Mouse (Mus musculus) CH12.LX (cell line): ENCODE data around the gene Nol4l. TPM values are rescaled to one million over a fixed set of nuclear protein-coding genes. Genes with fewer than 3 reads are reported as not detected.

ENCODE experiments used
- DNase-seq: peaks from one replicate; pipeline ENCODE4 v3.0.0-alpha.2; 2013; ENCODE audit errors: extremely low read depth
- H3K27ac ChIP-seq: 2 replicates; pipeline ENCODE4 v1.5.1; 2012; ENCODE audit warnings: low read depth, mild to moderate bottlenecking, control low read depth, moderate library complexity; ENCODE audit not compliant: insufficient read depth
- H3K27me3 ChIP-seq: replicated peaks from 2 replicates; pipeline ENCODE3; 2012; ENCODE audit warnings: inconsistent platforms
- H3K36me3 ChIP-seq, 2 experiments: replicated peaks in 1 of 2; 2 replicates each; pipeline versions ENCODE3 to v1.6.1; 2012; ENCODE audit warnings: inconsistent platforms in 1 of 2, low read length in 1 of 2, mild to moderate bottlenecking in 1 of 2, mixed read lengths in 1 of 2, moderate library complexity in 1 of 2; ENCODE audit not compliant: control insufficient read depth in 1 of 2, insufficient read depth in 1 of 2
- H3K4me1 ChIP-seq, 2 experiments: 2 replicates each; pipeline ENCODE4 v1.6.1; 2012; ENCODE audit warnings: inconsistent platforms in 1 of 2, moderate library complexity in 1 of 2; ENCODE audit not compliant: insufficient read depth in 2 of 2, control insufficient read depth in 1 of 2
- H3K4me2 ChIP-seq: 2 replicates; pipeline ENCODE4 v1.6.1; 2012; ENCODE audit warnings: low read depth, mild to moderate bottlenecking, control low read depth; ENCODE audit not compliant: poor library complexity, insufficient read depth, severe bottlenecking
- H3K4me3 ChIP-seq, 3 experiments: fragments of 150-350 bp in 1 of 3; sonication (generic) in 1 of 3; replicated peaks in 1 of 3; 2 replicates each; pipeline versions ENCODE3 to v1.5.1; 2011 to 2012; ENCODE audit warnings: low read depth in 2 of 3, low read length in 2 of 3, mild to moderate bottlenecking in 2 of 3, moderate library complexity in 2 of 3, control low read depth in 1 of 3, improper control_type of control experiment in 1 of 3, inconsistent platforms in 1 of 3, mixed read lengths in 1 of 3; ENCODE audit not compliant: poor library complexity in 1 of 3
- H3K79me2 ChIP-seq: replicated peaks from 2 replicates; pipeline ENCODE4 v1.6.1; 2012; ENCODE audit warnings: mild to moderate bottlenecking, moderate library complexity; ENCODE audit not compliant: control insufficient read depth, poor library complexity, insufficient read depth, severe bottlenecking; ENCODE audit errors: extremely low read depth
- H3K9ac ChIP-seq: 2 replicates; pipeline ENCODE4 v1.6.1; 2012; ENCODE audit warnings: low read depth, mild to moderate bottlenecking, control low read depth, moderate library complexity; ENCODE audit not compliant: insufficient read depth
- H3K9me3 ChIP-seq: replicated peaks from 2 replicates; pipeline ENCODE3; 2012; ENCODE audit warnings: low read length, inconsistent platforms, mixed read lengths
- BHLHE40 ChIP-seq: IDR thresholded peaks from 2 replicates; pipeline ENCODE4 v1.6.1; 2011; ENCODE audit warnings: mild to moderate bottlenecking, low read depth, low read length, improper control_type of control experiment
- CHD2 ChIP-seq: IDR thresholded peaks from 2 replicates; pipeline ENCODE4 v1.6.1; 2011; ENCODE audit warnings: low read length, improper control_type of control experiment
- ELF1 ChIP-seq: IDR thresholded peaks from 2 replicates; pipeline ENCODE4 v1.6.1; 2014; ENCODE audit warnings: low read depth, mild to moderate bottlenecking, inconsistent platforms, low read length, improper control_type of control experiment
- EP300 ChIP-seq: IDR thresholded peaks from 2 replicates; pipeline ENCODE4 v1.6.1; 2011; ENCODE audit warnings: low read length, improper control_type of control experiment
- ETS1 ChIP-seq: conservative IDR thresholded peaks from 2 replicates; pipeline ENCODE4 v1.6.1; 2012; ENCODE audit warnings: low read depth, mild to moderate bottlenecking, inconsistent platforms, low read length, improper control_type of control experiment, moderate library complexity
- IRF4 ChIP-seq: IDR thresholded peaks from 2 replicates; pipeline ENCODE4 v1.6.1; 2014; ENCODE audit warnings: low read depth, mild to moderate bottlenecking, inconsistent platforms, low read length, improper control_type of control experiment
- JUN ChIP-seq: IDR thresholded peaks from 2 replicates; pipeline ENCODE4 v1.6.1; 2011; ENCODE audit warnings: low read depth, mild to moderate bottlenecking, low read length, improper control_type of control experiment, moderate library complexity; ENCODE audit not compliant: insufficient read depth
- JUND ChIP-seq: conservative IDR thresholded peaks from 2 replicates; pipeline ENCODE4 v1.6.1; 2011; ENCODE audit warnings: low read depth, low read length, improper control_type of control experiment
- MAFK ChIP-seq: IDR thresholded peaks from 2 replicates; pipeline ENCODE4 v1.6.1; 2011; ENCODE audit warnings: low read length, improper control_type of control experiment; ENCODE audit not compliant: insufficient replicate concordance
- MAX ChIP-seq: IDR thresholded peaks from 2 replicates; pipeline ENCODE4 v1.6.1; 2011; ENCODE audit warnings: low read length, improper control_type of control experiment
- MEF2A ChIP-seq: IDR thresholded peaks from 2 replicates; pipeline ENCODE4 v1.6.1; 2014; ENCODE audit warnings: low read depth, mild to moderate bottlenecking, inconsistent platforms, low read length, improper control_type of control experiment, borderline replicate concordance
- MXI1 ChIP-seq: IDR thresholded peaks from 2 replicates; pipeline ENCODE4 v1.6.1; 2011; ENCODE audit warnings: mild to moderate bottlenecking, low read depth, low read length, improper control_type of control experiment
- MYC ChIP-seq: IDR thresholded peaks from 2 replicates; pipeline ENCODE4 v1.6.1; 2011; ENCODE audit warnings: low read depth, mild to moderate bottlenecking, improper control_type of control experiment, low read length
- NELFE ChIP-seq: IDR thresholded peaks from 2 replicates; pipeline ENCODE4 v1.6.1; 2011; ENCODE audit warnings: low read depth, low read length, improper control_type of control experiment
- RCOR1 ChIP-seq: conservative IDR thresholded peaks from 2 replicates; pipeline ENCODE4 v1.6.1; 2012; ENCODE audit warnings: low read depth, mild to moderate bottlenecking, inconsistent platforms, low read length, improper control_type of control experiment
- SIN3A ChIP-seq: IDR thresholded peaks from 2 replicates; pipeline ENCODE4 v1.6.1; 2012; ENCODE audit warnings: low read length, improper control_type of control experiment, inconsistent platforms
- SMC3 ChIP-seq: IDR thresholded peaks from 2 replicates; pipeline ENCODE4 v1.6.1; 2011; ENCODE audit warnings: low read depth, low read length, improper control_type of control experiment
- TCF12 ChIP-seq: IDR thresholded peaks from 2 replicates; pipeline ENCODE4 v1.6.1; 2014; ENCODE audit warnings: low read depth, mild to moderate bottlenecking, inconsistent platforms, low read length, improper control_type of control experiment
- ZC3H11A ChIP-seq: IDR thresholded peaks from 2 replicates; pipeline ENCODE4 v1.6.1; 2012; ENCODE audit warnings: low read depth, mild to moderate bottlenecking, inconsistent platforms, low read length, improper control_type of control experiment
- ZNF384 ChIP-seq: IDR thresholded peaks from 2 replicates; pipeline ENCODE4 v1.6.1; 2012; ENCODE audit warnings: low read depth, low read length, improper control_type of control experiment, inconsistent platforms
- dilution Hi-C: fragments of 300-500 bp; cut with MboI; formaldehyde crosslinking; loops from 2 replicates; pipeline ENCODE4 v1.14.3; 2020; ENCODE audit warnings: low sequenced_read_pairs; ENCODE audit not compliant: extremely low pct_unique_long_range_greater_than_20kb, extremely low pct_ligation_motif_present
- in situ Hi-C: fragments of 300-500 bp; cut with MboI; formaldehyde crosslinking; loops from 3 replicates; pipeline ENCODE4 v1.14.3; 2019; ENCODE audit warnings: low sequenced_read_pairs, low pct_ligation_motif_present, low pct_unique_long_range_greater_than_20kb, mixed read lengths
- polyA plus RNA-seq: library from polyadenylated mRNA; unstranded; fragments of >175 nt; gene quantifications from 2 replicates; pipeline ENCODE4 v1.2.1, GENCODE M21; 2012; ENCODE audit warnings: low read depth; ENCODE audit not compliant: insufficient read length
- total RNA-seq, 2 experiments: library from RNA; depleted of rRNA; stranded (reverse); fragments of 300-350 nt in 1 of 2; fragments of >200 nt in 1 of 2; gene quantifications; 2 replicates each; pipeline ENCODE4 v1.2.3; 2012 to 2014

Gene Nol4l
- total and polyA plus RNA-seq, 3 experiments: 1.3 to 3.7 (median 3.5) TPM

DNA sequence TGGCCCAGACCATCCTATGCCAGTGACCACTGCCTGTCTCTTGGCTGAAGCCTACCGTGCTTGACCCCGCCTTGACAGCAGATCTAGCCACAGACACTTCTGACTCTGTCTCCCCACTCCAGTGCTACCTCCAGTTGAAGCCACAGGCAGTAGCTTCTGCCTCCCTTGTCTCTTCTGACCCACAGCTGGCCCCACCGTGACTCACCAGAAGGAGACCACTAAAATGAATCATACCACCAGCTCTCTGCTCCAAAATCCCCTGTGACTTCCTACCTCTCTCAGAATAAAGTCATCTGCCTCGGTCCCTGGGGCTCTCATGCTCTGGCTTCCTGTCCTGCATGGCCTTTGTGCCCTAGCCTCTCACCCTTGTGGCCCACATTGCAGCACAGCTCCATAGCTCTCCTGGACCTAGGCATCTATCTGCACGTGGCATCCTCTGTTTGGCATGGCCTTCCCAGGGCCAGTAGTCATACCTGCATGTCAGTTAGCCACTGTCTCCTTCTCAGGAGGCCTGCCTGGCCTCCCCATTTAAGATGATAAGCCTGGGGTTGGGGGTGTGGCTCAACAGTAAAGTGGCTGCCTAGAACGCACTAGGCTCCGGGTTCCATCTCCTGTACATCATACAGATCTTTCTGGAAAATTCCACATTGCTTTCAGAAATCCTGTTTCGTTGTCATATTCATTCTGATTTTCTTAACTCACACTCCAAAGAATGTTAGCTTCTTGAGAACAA is 13.3 kb upstream of the Nol4l start:
- Histone ChIP-seq H3K27me3 (no peaks in the 10 kb centered on the region), H3K36me3 (no peaks in the 10 kb centered on the region), H3K4me3 (no peak overlapping the region), H3K4me2 (0 out of 2 replicates have a peak overlapping the region, but pooled peaks have one; percentile 63), H3K9me3 (no peaks in the 10 kb centered on the region)
- in situ Hi-C loops (no loop called here), dilution Hi-C loops (no loop called here)
- peak; percentile 76 for DNase-seq
- TF ChIP-seq ZC3H11A (no peak), MXI1 (0 out of 2 replicates have a peak, but pooled peaks have one; percentile 33), BHLHE40 (peak; percentile 60), EP300 (peak; percentile 54), MAFK (no peak), ZNF384 (no peak), MYC (no peak), RCOR1 (0 out of 2 replicates have a peak, but pooled peaks have one; percentile 38), TCF12 (peak; percentile 65), JUN (no peak), JUND (no peak), ETS1 (peak; percentile 86), NELFE (peak; percentile 25; the same call in 1 of the 2 replicates), MEF2A (peak; percentile 65), ELF1 (peak; percentile 28; the same call in 1 of the 2 replicates), SMC3 (no peak), SIN3A (peak; percentile 28; the same call in 1 of the 2 replicates), IRF4 (peak; percentile 57; the same call in 1 of the 2 replicates), CHD2 (no peak; the same call in 1 of the 2 replicates), MAX (peak; percentile 52; the same call in 1 of the 2 replicates)
- TF ChIP-seq, all 38 proteins: peak for 12
- no peak overlapping the region for H3K9ac ChIP-seq
- peaks cover 44 to 78% of the 10 kb centered on the region in 2 experiments for H3K4me1 ChIP-seq
- peak overlapping the region; percentile 73; the same call in 1 of the 2 replicates for H3K27ac ChIP-seq
- H3K79me2 ChIP-seq: no peaks in the 10 kb centered on the region
